Mouse (Mus musculus) layer of hippocampus, adult 9-10 months (tissue): ENCODE measurements around the gene Ttc7b.

ENCODE experiments used
- DNase-seq: peaks from one replicate; pipeline ENCODE4 v3.0.0; 2022; ENCODE audit warnings: low spot score

The Ttc7b gene

DNA sequence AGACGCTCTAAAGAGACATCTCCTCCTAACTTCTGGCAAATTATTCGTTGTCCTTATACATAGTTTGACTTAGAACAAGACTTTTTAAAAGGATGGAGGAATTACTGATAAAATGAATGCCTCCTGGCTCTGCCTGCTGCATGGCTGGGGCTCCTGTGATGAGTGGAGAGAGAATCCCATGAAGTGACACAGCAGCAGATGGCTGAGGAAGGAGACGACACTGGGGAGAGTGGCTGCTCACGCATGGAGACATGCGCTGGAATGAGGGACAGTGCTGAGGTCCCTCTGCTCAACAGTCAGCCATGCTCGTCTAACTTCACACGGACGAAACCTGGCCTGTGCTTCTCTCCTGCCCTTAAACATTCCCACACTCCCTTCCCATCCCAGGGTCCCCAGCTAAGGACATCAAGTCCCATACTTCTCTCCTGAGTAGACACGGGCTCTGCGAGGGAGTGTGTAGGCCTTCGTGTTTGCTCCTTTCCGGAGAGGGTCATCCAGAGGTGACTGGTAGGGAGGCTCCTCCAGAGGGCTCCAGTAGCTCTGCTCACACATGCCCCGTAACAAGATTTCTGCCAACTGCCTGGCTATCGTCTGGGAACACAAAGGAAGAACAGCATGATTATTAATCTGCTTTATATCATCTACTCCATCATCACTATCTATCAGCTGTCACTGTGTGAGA lies 105.8 kb downstream of the Ttc7b start:
- DNase-seq = no peak

- DNase-seq = no peak
These were observed 111.9 kb downstream of the Ttc7b start for GRCm38 (mm10) chr12:100408714-100409113.

GRCm38 (mm10) chr12:100408143-100408542 lies 112.5 kb downstream of the Ttc7b start:
- no peak for DNase-seq

GRCm38 (mm10) chr12:100407371-100407770 lies 113.3 kb downstream of the Ttc7b start:
- no peak for DNase-seq

GRCm38 (mm10) chr12:100406094-100406493 lies 114.5 kb downstream of the Ttc7b start:
- no peak for DNase-seq

- DNase-seq = no peak
These were observed 115.1 kb downstream of the Ttc7b start for GRCm38 (mm10) chr12:100405512-100406030.

DNA sequence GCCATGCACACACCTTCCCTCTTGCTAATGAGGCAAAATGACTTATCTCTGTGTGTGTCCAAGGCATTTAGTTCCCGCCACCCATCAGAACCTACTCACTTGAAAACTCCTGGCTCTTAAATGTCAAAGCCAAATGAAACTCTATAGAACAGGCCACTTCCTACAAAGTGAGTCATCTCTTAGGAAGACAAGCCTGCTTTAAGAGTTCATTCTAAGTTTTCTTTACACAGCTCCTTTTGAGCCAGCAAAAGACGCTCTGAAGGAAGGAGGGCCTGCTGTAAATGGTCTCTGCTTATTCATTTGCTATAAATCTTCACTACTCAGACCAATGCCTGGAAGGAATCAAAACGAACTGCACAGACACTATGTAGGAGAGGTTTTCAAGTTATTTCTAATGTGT lies 116.2 kb downstream of the Ttc7b start:
- DNase-seq = no peak

DNA sequence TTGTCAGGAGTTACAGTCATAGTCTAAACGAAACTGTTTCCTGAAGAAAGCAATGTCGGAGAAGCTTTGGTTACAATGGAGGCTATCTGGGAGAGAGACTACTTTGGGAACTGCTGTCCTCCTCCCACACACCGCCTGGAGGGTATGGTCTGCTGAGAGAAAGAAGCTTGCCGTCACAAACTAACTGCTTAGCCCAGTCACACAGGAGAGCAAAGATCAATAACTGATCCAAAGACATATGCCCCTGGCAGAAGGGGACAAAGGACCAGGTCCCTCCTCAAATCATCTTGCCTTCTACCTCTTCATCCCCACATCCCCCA lies 117.7 kb downstream of the Ttc7b start:
- DNase-seq = no peak

DNA sequence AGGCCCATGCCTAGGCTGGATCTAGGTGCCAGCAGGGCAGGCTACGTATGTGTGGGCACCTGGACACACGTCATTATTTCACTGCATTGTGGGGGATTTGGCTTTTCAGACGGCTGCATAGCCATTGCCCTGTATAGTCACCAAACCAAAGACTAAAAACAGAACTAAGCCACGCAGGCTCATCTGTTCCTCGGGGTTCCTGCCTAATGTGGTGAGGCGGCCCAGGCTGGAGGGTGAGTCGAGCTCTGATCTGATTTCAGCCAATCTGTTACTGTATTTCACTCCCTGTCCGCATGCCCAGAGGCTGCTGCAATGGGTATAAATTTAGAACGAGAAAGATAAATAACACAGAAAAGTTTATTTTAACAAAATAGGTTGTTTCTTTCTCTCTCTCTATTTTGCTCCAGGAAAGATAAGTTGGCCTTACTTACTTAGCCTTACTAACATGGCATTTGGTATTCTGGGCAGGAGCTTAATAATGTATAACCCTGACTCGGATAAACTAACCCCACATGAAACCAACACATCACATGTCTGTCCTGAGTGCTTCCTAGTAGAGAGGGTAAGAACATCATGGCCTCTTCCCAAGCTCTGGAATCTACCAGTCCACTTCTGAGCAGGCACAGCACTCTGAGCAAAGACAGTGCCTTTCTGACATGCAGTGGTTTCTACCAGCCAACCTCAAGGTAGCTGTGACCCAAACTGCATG lies 118.2 kb downstream of the Ttc7b start:
- no peak for DNase-seq

DNA sequence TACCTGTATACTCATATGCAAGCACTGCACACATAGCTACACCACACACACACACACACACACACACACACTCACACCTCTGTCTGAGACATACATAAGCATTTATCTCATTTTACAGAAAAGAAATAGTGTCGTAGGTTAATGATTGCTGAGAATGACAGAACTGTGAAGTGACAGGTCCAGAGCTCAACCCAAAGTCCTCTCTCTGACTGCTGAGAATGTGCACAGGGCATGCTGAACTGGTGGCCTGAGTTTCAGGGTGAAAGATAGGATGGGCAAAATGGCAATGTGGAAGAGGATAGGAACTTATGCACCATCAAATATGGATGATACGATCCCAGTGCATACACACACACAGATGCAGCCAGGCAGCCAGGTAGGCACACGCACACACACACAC lies 120.5 kb downstream of the Ttc7b start:
- no peak for DNase-seq

GRCm38 (mm10) chr12:100399126-100399727 lies 121.4 kb downstream of the Ttc7b start:
- DNase-seq = no peak

GRCm38 (mm10) chr12:100398268-100398943 lies 122.2 kb downstream of the Ttc7b start:
- no peak for DNase-seq

DNA sequence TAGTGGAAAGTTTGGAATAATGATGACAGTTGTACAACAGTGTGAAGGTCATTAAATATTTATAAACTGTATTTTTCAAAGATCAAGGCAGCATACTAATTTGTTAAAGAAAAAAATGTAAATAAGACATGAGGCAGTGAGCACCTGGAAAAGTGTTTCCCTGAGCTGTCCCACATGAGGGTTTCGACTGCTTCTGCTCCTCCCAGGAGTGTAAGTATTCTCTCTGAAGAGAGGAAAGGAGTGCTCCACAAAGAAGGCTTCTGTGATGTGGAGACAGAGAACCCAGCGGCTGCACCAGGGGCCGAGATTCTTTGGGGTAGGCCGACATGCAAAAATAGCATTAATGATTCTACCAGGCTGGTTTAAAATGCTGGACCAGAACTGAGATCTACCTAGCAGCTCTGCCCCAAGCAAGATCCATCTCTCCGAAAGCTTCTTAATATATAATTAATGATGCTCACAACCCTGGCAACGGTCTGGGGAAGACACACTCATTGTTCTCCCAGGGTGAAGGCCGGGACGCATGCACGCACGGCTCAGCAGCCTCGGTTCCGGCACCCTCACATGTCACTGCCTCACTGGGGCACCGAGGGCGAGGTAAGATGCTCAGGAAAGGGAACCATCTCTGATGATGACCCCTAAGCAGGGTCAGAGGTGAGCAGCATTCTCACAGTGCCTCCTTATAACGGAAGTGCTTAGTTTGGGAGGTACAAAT lies 123.0 kb downstream of the Ttc7b start:
- no peak for DNase-seq

DNA sequence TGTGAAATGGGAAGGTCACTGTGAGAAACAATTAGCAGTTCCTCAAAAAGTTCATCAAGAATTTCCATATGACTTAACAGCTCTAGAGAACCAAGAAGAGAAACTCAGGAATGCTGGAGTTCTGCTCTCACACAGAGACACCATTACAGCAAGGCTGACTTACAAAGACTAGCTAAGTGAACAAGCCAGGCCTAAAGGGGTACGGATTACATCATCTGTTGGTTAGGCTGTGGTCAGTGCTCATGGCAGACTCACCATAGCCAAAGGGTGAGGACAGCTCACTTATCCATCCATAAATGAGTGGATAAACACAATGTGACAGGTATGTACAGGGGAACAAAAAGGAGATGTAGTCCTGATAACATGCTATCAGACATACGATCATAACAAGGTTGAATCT lies 123.8 kb downstream of the Ttc7b start:
- no peak for DNase-seq

DNA sequence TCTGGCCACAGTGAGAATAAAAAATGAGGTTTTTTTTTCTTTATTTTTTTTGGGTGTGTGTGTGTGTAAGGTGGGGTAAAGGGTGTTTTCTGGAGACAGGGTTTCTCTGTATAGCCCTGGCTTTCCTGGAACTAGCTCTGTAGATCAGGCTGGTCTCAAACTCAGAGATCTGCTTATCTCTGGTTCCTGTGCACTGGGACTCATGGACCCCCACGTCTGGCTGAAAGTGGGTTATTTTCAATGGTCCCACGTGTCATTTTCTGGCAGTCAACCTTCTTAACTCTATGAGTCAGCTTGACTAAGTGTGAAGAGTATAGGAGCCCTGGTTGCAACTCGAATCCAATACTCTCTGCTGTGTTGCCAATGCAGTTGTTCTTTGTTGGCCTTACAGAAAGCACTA lies 127.1 kb downstream of the Ttc7b start:
- no peak for DNase-seq

GRCm38 (mm10) chr12:100393109-100393508 lies 127.5 kb downstream of the Ttc7b start:
- no peak for DNase-seq

DNA sequence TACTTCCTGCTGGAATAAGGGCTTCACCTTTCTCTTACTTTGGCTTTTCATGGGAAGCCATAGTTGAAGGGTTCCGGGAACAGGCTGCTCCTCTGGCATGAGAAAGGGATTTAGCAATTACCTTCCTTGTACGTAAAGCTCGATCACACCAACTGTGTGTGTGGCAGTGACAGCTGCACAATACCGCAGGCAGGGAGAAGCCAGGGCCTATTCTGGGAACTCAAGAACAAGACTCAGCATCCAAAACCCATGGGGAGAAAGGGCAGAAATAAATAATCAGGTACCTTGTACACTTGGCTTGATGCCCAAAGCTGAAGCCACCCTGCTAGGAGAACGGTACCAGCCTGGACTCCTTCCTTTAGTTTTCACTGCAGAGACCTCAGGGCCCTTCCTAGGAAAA lies 128.2 kb downstream of the Ttc7b start:
- no peak for DNase-seq

GRCm38 (mm10) chr12:100391890-100392289 lies 128.7 kb downstream of the Ttc7b start:
- DNase-seq = no peak

GRCm38 (mm10) chr12:100389878-100390710 lies 130.5 kb downstream of the Ttc7b start:
- DNase-seq = no peak

GRCm38 (mm10) chr12:100386259-100386658 lies 134.4 kb downstream of the Ttc7b start:
- DNase-seq = no peak

DNA sequence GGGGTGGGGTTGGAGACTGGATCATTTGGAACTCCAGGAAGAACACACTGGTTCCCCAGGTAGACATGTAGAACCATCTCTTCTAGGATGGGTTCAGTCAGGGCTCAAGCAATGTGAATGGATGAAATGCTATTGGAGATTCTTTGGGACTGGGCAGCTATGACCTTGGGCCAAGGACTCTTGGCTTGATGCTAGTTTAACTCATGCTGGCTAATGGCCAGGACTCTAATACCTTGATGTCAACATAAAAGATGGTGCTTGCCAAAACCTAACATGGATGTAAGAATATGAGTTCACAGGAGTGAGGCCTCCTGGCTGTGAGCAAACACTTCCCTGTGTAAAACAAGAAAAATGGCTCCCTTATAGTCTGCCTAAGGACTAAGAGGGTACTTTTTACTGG lies 138.1 kb downstream of the Ttc7b start:
- DNase-seq = no peak
